Mouse (Mus musculus): ENCODE data around the gene Cutal.
"Not testable (repeated sequence)": the region's sequence is repeated elsewhere in the genome, so short reads cannot be mapped to it uniquely, and the experiment has no call there.

The Cutal gene

GRCm38 (mm10) chr2:34874271-34874670 is at the start of gene Cutal:
TSS of gene Cutal (plus strand) at chr2:34874396.
- DNase-seq (ENCODE audit: inconsistent age in 2 of 2, low spot score in 1 of 2) = no peak

- DNase-seq (ENCODE audit: inconsistent age in 2 of 2, low spot score in 1 of 2) = peak; percentile 94 to 97
Measured at GRCm38 (mm10) chr2:34825827-34826459, 48.3 kb upstream of the Cutal start, which contains the start of gene Fbxw2. TSS of gene Fbxw2 (minus strand) at chr2:34826311.

- no peak for DNase-seq (ENCODE audit: inconsistent age in 2 of 2, low spot score in 1 of 2)
Measured at GRCm38 (mm10) chr2:34826460-34827231, 47.5 kb upstream of the Cutal start.

DNA sequence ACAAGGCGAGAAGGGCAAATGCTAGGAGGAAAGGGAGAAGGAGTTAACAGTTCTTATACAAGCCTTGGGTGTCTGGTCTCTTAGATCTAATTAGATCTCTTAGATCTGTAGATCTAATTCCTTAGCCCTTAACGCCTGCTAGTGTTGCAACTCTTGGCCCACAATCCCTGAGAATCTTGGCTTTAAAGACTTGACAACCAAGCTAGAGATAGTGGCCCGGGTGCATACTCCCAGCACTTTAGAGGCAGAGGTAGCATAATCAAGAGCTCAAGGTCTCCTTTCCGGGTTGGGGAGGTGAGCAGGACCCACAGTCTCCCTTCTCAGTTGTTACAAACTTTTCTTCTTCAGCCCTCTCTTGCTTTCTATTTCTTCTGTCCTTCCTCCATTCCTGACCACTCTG is 46.6 kb upstream of the Cutal start:
- no peak for DNase-seq (ENCODE audit: inconsistent age in 2 of 2, low spot score in 1 of 2)

- peak in 1 of 2 experiments; percentile 85 for DNase-seq (ENCODE audit: inconsistent age in 2 of 2, low spot score in 1 of 2)
Measured at GRCm38 (mm10) chr2:34828026-34828425, 46.2 kb upstream of the Cutal start.

DNA sequence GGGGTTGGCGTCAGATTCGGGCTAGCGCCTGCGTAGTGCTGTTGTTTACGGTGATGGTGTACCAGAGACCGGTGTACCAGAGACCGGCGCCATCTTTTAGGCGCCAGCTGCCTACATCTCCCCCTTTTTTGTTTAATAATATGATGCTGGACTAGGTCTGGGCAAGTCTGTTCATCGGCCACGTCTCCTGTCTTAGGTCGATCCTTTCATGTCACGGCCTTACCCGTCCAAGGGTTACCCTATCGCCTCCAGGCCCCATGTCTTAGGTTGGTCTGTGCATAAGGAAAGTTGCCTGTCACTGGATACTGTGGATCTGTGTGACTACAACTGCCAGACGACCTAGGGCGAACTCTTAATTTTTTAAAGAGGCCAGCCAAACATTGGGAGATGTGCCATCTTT is 44.1 kb upstream of the Cutal start:
- DNase-seq (ENCODE audit: inconsistent age in 2 of 2, low spot score in 1 of 2) = not testable (repeated sequence)

DNA sequence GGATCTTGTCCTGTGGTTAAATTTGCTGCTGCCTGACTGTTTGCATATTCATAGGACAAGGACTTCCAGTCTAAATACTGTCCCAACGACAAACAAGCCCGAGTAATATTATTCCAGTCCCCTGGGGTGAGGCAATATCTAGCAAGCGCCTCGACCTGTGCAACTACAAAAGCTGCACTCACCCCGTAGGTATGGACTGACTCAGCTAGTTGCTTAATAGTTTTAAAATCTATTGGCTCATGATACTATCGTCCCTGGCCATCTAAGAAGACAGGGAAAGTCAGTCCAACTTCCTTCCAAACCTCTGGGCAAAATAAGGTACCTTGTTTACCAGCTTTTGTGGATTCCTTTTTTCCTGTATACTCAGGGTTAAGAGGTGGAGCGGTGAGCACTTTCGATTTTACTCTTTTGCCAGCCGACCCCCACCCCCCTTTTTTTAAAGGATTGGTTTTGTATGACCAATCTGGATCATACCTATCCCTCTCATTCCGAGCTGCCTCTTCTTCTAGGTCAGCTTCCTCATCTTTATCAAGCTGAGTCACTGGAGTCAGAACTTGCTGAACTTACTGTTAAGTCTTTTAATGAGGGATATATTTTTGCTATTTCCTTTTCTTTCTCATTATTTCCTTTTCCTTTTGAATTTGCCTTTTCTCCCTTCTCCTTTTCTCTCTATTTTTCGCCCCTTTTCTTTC is 41.3 kb upstream of the Cutal start, which contains the start of gene Gm34653:
Gene Gm34653, plus strand, starts transcription at position 242 of the 692 bp plus-strand sequence.
- peak in 1 of 2 experiments; percentile 44 for DNase-seq (ENCODE audit: inconsistent age in 2 of 2, low spot score in 1 of 2)

- DNase-seq (ENCODE audit: inconsistent age in 2 of 2, low spot score in 1 of 2) = no peak
Measured at GRCm38 (mm10) chr2:34833624-34834023, 40.6 kb upstream of the Cutal start.

DNA sequence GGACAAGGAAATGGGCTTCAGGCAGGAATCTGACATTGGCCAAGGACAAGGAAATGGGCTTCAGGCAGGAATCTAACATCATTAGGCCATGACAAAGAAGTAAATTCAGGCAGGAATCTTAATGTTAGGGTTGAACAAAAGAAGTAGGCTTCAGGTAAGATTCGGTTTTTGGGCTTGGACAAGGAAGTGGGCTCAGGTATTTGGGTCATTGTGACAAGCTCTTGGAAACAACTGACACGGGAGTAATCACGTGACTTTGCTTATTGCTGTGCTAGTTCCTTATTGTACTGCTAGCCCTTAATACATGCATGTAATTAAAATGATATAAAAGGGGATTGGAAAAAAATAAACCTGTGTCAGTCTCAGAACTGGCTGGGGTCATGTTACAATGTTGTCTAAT is 38.5 kb upstream of the Cutal start:
- no peak for DNase-seq (ENCODE audit: inconsistent age in 2 of 2, low spot score in 1 of 2)

- not testable (repeated sequence) for DNase-seq (ENCODE audit: inconsistent age in 2 of 2, low spot score in 1 of 2)
Measured at GRCm38 (mm10) chr2:34840143-34840542, 34.1 kb upstream of the Cutal start.

DNA sequence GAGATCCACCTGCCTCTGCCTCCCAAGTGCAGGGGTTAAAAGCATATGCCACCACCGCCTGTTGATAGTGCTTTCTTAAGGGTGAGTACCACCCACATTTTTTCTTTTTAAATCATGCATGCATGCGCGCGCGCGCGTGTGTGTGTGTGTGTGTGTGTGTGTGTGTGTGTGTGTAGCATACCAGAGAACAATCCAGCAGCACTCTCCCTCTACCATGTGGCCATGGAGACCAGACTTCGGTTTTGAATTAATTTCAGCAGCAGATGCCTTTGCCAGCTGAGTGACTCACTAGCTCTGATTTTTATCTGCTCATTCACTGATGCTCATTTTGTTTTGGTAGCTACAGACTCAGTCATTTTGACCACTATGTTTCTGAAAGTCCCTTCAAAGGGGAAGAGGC is 32.5 kb upstream of the Cutal start:
- no peak for DNase-seq (ENCODE audit: inconsistent age in 2 of 2, low spot score in 1 of 2)

- DNase-seq (ENCODE audit: inconsistent age in 2 of 2, low spot score in 1 of 2) = peak; percentile 68 to 86
Measured at GRCm38 (mm10) chr2:34843211-34843939, 30.8 kb upstream of the Cutal start.

- no peak for DNase-seq (ENCODE audit: inconsistent age in 2 of 2, low spot score in 1 of 2)
Measured at GRCm38 (mm10) chr2:34847702-34848101, 26.5 kb upstream of the Cutal start.

- no peak for DNase-seq (ENCODE audit: inconsistent age in 2 of 2, low spot score in 1 of 2)
Measured at GRCm38 (mm10) chr2:34855265-34855664, 18.9 kb upstream of the Cutal start.

- DNase-seq (ENCODE audit: inconsistent age in 2 of 2, low spot score in 1 of 2) = no peak
Measured at GRCm38 (mm10) chr2:34857728-34858127, 16.5 kb upstream of the Cutal start.

DNA sequence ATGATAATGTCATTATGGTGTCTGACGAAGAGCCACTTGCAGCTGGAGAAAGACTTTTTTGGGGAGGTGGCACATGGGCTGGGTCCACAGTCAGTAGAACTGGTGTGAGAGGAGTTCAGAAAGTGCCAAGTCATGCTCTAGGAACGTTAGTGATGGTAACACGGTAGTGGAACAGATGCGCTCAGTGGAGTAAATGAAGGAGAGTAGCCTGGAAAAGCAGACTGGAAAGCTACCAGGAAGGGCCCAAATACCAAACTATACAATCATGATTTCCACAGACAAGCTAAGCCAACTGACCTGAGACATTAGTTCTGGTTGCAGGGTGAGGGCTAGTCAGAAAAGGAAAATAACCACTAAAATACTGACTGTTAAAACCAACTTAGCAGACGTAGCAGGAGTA is 4.5 kb upstream of the Cutal start:
- peak in 1 of 2 experiments; percentile 59 for DNase-seq (ENCODE audit: inconsistent age in 2 of 2, low spot score in 1 of 2)

DNA sequence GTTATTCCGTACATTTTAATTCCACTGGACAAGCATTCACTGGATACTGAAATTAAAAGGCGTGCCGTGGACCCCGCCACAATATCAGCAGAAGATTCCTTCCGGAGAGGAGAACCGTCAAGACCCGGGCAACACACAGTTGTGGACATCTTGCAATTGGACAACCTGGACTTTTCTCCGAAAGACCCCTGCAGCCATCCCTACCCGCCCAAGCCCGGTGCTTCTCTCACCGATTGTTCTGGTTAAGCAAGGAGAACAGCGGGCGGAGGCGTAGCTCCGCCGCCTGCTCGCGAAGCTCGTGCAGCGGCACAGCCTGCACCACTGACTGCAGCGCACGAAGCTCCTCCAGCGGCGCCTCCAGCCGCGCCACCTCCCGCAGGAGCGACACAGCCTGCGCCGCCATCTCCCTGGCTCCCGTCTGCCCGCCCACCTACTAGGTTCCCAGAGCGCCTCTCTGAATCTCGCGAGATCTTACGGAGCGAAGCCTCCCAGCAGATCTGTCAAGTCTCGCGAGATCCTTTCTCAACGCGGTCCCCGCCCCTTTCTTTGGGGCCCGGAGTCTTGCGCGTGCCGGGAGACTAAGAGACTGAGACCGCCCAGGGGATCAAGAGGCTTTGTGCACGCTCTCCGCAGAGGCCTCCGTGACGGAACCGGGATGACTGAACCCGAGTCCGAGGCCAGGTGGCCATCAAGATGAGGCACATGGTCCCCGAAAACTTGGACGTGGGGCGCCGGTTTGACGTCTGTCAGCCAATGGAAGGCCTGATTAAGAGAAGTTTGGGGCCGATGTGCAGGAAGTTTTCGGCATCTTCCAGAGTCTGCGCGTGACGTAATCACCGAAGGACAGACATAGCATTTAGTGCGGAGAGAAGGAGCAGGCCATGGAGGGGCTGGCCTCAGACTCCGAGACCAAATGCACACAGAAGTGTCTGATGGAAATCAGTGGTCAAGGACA is 3.4 kb upstream of the Cutal start:
- peak; percentile 95 to 98 for DNase-seq (ENCODE audit: inconsistent age in 2 of 2, low spot score in 1 of 2)

- DNase-seq (ENCODE audit: inconsistent age in 2 of 2, low spot score in 1 of 2) = no peak
Measured at GRCm38 (mm10) chr2:34874816-34875345, 685 bp downstream of the Cutal start, which contains the start of gene Psmd5. TSS of gene Psmd5 (minus strand) at chr2:34874968.

DNA sequence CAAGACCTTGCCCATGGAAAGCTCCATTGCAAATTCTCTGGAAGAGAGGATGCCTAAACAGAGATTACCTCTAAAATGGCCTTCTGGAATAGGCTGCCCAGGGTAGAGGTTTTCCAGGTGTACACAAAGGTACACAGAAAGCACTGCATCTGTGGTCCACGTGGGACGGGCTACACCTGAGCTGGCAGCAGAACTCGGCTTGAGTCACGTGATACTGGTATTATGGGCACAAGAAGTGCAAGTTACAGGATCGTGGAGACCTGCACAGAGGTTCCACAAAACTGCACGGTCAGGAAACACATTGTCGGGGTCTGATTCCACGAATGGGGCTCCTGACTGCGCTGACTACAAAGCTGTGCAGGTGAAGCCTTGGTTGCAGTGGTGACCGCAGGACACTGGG is 5.9 kb downstream of the Cutal start:
- DNase-seq (ENCODE audit: inconsistent age in 2 of 2, low spot score in 1 of 2) = no peak

DNA sequence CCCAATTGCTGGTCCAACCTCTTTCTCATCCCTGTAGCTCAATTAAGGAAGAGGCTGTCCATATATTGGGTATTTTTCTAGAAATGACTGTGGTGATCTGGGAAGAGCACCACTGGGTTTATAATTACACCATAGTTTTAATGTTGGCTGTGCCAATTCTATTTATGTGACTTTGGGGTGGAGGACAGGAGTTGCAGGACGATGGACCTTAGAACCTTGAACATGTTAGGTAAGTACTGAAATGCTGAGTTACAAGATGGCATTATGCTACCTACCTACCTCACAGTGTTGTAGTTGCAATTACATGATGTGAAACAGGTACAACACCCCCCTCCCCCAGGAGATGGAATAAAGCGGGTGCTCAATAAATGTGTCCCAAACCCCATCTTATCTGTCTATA is 8.6 kb downstream of the Cutal start:
- no peak for DNase-seq (ENCODE audit: inconsistent age in 2 of 2, low spot score in 1 of 2)

All from adrenal gland, adult (tissue).